Mouse (Mus musculus) gastrocnemius, postnatal 36 days (tissue): ENCODE results near the gene Cryaa. TPM values are rescaled to one million over a fixed set of nuclear protein-coding genes. Genes with fewer than 3 reads are reported as not detected.

Experiments
- DNase-seq, 2 experiments: peaks; one replicate each; pipeline ENCODE4 v3.0.0; 2022
- intact Hi-C: fragments of 180-260 bp; cut with DNase I; formaldehyde crosslinking; loops from one replicate; pipeline ENCODE4 v1.15.1; 2025
- total RNA-seq, 2 experiments: library from RNA; stranded (reverse); gene quantifications; 2 replicates each; pipeline ENCODE4 v1.2.3; 2021

Gene Cryaa
- total RNA-seq, 2 experiments from 2014 or later = not detected

- DNase-seq = peak; percentile 56 to 69
- intact Hi-C loops = no loop called here
These were observed 25.8 kb downstream of the Cryaa start for GRCm38 (mm10) chr17:31703276-31703980.

- peak; percentile 51 to 69 for DNase-seq
- intact Hi-C loops = loop anchor here (5.0 kb wide), 1 partner anchor 82 kb away; no protein-coding TSS in a partner anchor
These were observed 27.8 kb downstream of the Cryaa start for GRCm38 (mm10) chr17:31705271-31706020.

- intact Hi-C loops = loop anchor here (5.0 kb wide), 1 partner anchor 78 kb away; no protein-coding TSS in a partner anchor
These were observed 31.6 kb downstream of the Cryaa start for GRCm38 (mm10) chr17:31709121-31709741.

GRCm38 (mm10) chr17:31710455-31710854, 32.8 kb downstream of the Cryaa start:
- no peak for DNase-seq
- intact Hi-C loops = no loop called here

More at GRCm38 (mm10) chr17:31709121-31709741, 31.6 kb downstream of the Cryaa start:
- DNase-seq = no peak

- DNase-seq = no peak
These were observed 36.1 kb downstream of the Cryaa start for GRCm38 (mm10) chr17:31713709-31714108.

GRCm38 (mm10) chr17:31714125-31714524, 36.5 kb downstream of the Cryaa start:
- DNase-seq = no peak
- intact Hi-C loops = no loop called here

More at GRCm38 (mm10) chr17:31713709-31714108, 36.1 kb downstream of the Cryaa start:
- intact Hi-C loops = no loop called here

DNA sequence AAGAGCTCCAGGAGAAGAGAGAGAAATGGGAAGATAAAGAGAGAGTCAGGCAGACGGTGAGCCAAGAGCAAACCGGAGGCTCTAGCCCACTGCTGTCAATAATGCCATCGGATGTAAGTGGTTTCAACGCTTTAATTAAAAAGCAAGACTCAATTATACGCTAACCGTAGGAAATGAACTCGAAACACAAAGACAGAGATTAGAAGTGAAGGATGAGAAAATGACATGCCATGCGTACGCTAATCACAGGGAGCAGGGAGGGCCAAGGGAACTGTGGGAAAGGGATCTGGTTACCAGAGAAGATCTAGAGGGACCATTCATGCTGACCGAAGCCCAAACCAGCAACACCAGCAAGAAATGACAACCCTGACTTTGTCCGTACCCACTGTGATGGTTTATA, 37.4 kb downstream of the Cryaa start:
- DNase-seq = no peak
- intact Hi-C loops = no loop called here

DNA sequence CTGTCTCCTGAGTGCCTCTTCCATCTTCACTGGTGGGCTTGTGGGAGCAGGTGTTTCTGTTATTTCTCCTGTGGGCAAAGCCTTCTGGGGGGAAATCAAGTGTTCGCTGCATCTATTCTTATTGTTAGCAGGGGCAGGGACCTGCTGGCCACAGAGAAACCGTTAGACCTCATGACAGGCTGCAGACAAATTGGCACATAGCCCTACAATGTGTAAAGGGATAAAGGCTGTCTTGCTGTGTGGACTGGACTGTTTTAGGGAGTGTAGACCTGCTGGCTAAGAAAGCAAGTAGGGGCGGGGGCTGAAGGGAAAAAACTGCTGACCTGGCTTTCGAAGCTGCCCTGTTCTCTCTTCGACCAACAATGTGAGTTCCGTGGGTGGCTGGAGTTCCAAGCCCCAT, 44.0 kb downstream of the Cryaa start:
- intact Hi-C loops = no loop called here

DNA sequence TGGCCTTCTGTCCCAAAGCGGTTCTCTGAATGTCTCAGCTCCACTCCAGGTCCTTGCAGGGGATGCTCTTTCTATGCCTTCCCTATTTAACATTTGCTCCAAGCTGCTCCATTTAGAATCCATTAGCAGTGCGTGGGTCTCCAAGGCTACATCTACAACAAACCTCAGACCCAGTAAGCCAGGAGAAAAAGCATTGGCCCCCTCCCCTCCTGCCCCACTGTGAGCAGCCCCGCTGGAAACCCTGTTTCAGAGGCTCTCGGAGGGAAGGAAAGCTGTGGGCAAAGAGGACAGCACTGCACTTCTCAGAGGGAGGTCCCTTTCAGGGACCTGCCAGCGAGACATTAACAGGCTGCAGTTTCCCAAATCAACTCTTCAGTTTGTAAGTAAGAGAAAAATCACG, 47.8 kb downstream of the Cryaa start:
- intact Hi-C loops = no loop called here
- no peak for DNase-seq

More for the DNA sequence above, 44.0 kb downstream of the Cryaa start:
- DNase-seq = no peak

GRCm38 (mm10) chr17:31726216-31726615, 48.6 kb downstream of the Cryaa start:
- intact Hi-C loops = no loop called here
- no peak for DNase-seq

DNA sequence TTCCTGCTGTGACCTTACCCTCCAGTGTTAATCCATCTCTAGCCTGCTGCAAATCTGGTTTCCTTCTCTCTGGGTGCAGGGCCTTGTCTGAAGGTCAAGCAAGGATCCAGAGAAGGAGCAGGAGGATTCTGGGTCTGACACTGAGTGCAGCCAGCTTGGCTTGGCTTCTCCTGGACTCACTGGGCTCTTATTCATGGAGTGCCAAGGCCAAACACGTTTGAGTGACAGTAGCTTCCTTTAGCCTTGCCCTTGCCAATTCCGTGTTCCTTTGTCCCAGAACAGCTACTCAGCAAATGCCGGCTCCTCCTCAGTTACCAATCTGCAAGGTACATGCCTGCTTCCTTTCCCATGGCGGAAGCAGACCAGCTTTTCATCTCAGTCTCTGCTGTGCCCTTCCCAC, 49.6 kb downstream of the Cryaa start:
- intact Hi-C loops = no loop called here
- DNase-seq = no peak

DNA sequence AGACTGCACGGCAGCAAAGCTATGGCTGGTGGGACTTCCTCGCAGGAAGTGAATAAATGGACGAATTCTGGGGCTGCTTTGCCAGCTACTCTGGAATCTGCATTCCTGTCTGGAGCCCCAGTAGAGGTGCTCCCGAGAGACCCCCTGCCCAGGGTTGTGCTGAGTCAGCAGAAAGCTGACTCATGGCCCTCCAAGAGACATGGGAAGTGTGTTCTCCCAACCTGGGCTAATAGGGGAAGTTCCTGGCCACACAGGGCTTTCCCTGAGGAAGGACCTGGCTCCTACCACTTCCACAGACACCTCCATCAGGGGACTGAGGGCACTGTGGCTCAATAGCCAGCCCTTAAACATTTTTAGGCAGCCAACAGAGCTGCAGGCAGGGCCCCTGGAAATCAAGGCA, 50.4 kb downstream of the Cryaa start:
- intact Hi-C loops = no loop called here
- DNase-seq = no peak

DNA sequence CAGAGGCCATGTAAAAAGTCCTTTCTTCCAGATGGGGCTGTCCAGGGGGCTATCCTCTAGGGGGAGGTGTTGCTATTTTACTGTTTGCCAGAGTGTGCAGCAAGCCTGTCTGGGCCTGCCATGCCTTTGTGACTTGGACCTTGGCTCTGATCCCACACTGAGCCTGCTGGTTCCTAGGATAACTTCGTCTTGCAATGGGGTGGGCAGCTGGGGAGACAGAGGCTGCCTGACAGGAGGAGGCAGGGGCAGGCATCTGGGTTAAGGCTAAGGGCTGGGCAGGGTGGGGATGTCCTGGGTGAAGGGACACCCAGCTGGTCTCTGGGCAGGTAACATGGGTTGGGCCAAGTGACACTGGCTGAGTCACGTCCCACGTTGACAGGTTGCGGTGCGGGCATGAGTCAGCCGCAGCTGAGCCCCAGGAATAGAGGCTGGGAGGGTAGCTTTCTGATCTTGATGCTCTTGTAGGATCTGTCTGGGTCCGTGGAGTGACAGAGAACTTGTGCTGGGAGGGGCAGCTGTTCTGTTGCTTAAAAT, 51.4 kb downstream of the Cryaa start:
- intact Hi-C loops = no loop called here

DNA sequence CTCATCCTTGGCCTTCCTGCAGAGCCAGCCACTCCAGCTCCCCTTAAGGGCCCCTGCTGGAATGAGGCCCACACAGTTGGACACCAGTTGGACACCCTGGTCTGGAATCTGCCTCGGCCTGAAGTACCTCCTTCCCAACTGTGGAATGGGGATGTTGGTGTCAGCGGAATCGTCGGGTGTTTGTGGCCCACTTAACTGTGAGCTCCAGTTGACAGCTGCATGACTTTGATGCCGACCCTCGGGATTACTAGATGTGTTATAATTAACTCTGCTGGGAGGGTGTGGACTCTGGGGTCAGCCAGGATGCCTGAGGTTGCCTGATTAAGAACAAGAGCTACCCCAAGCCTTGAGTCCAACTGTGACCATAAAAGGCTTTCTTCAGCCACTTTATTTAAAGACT, 53.4 kb downstream of the Cryaa start:
- intact Hi-C loops = no loop called here
- peak in 1 of 2 experiments; percentile 47 for DNase-seq

More for the DNA sequence above, 51.4 kb downstream of the Cryaa start:
- peak in 1 of 2 experiments; percentile 23 for DNase-seq

Other genes with a start within 250 kb of the Cryaa start
- gene Wdr4, start 157.8 kb upstream of the Cryaa start, total RNA-seq = 1 to 10 TPM; 5.0 to 5.3 TPM
- gene Ndufv3, start 157.7 kb upstream of the Cryaa start, total RNA-seq = 100 to 1,000 TPM; 439 to 467 TPM
- gene Pknox1, start 113.1 kb upstream of the Cryaa start, total RNA-seq = 1 to 10 TPM; 6.0 to 7.2 TPM
- under 1 TPM; 0.32 to 0.77 TPM for gene Cbs, start 40.6 kb upstream of the Cryaa start, total RNA-seq
- gene U2af1, start 18.9 kb upstream of the Cryaa start, total RNA-seq = 10 to 100 TPM; 56.8 to 65.7 TPM
- 10 to 100 TPM; 17.0 to 27.2 TPM for gene Sik1, start 178.0 kb downstream of the Cryaa start, total RNA-seq